ENCODE assay signal across 27 mouse cellular contexts in the genomic region with DNA sequence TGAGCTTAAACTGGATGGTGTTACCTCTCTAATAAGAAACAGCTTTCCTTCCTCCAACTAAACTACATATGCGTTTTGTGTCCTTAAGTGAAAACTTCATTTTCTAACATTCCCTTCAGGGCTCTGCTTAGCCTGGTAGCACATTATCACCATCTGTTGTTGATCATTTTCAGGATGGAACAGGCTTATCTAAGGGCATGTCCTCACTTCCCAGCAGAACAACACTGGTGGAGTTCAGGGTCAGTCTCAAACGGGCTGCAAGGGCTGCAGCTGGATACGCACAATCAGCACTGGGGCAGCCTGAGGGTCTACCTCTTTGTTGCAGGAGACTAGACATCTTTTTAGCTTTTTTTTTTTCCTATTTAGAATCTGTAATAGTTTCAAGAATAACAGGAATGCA. TPM values are rescaled to one million over a fixed set of nuclear protein-coding genes. Genes with fewer than 3 reads are reported as not detected.
DNase-seq lines count a peak whose midpoint lies in the region; ATAC-seq lines count a peak whose summit lies in the region.
"Had no signal": no experiment of that assay in that cellular context is flagged by ENCODE, and none has a peak within 500 bp of the region (broad histone marks: within the 10 kb centered on the region; RNA-seq: fewer than 3 reads in every experiment).

No protein-coding gene starts in this region.

- H3K4me1 ChIP-seq in embryonic facial prominence, embryonic 14.5 days (ENCODE audit: control insufficient read depth, insufficient read depth, low read length) = no peaks in the 10 kb centered on the region
- H3K4me1 ChIP-seq in limb, embryonic 11.5 days (ENCODE audit: control insufficient read depth, insufficient read depth, low read length) = no peaks in the 10 kb centered on the region
- H3K4me1 ChIP-seq: embryonic facial prominence, embryonic 12.5 days; forebrain, embryonic 12.5 days; heart, embryonic 12.5 days; hindbrain, embryonic 15.5 days had no signal

- H3K4me3 ChIP-seq in embryonic facial prominence, embryonic 14.5 days (ENCODE audit: low read depth, low read length) = no peak overlapping the region
- H3K4me3 ChIP-seq in limb, embryonic 11.5 days (ENCODE audit: low read depth, low read length) = no peak overlapping the region
- H3K4me3 ChIP-seq: embryonic facial prominence, embryonic 12.5 days; forebrain, embryonic 12.5 days; gastrocnemius, adult 2 months; heart, embryonic 12.5 days; hindbrain, embryonic 15.5 days had no signal

- H3K27me3 ChIP-seq in embryonic facial prominence, embryonic 14.5 days (replicated peaks; ENCODE audit: control insufficient read depth, insufficient read depth, low read length) = no peaks in the 10 kb centered on the region
- no peaks in the 10 kb centered on the region for H3K27me3 ChIP-seq in limb, embryonic 11.5 days (ENCODE audit: control insufficient read depth, insufficient read depth, low read length)
- H3K27me3 ChIP-seq: embryonic facial prominence, embryonic 12.5 days; forebrain, embryonic 12.5 days; heart, embryonic 12.5 days; hindbrain, embryonic 15.5 days had no signal

- no peak for ATAC-seq in embryonic facial prominence, embryonic 14.5 days (ENCODE audit: low read depth)
- ATAC-seq in limb, embryonic 11.5 days (ENCODE audit: insufficient number of reproducible peaks, low FRiP score, low TSS enrichment, low read depth) = no peak
- ATAC-seq: CD4-positive, CD25-positive, alpha-beta regulatory T cell, adult 4 months; forebrain, embryonic 16.5 days had no signal

- DNase-seq in embryo, embryonic 10 days (ENCODE audit: low spot score) = peak; percentile 66
- DNase-seq in embryo, embryonic 9.5 days (ENCODE audit: extremely low spot score) = no peak
- DNase-seq in embryo, embryonic 10.5 days (ENCODE audit: low spot score) = peak; percentile 65
- peak; percentile 14 for DNase-seq in embryonic facial prominence, embryonic 14.5 days (ENCODE audit: low spot score)
- DNase-seq in limb, embryonic 11.5 days (ENCODE audit: low spot score) = peak; percentile 38
- no peak for DNase-seq in left cerebral cortex, postnatal 14 days (ENCODE audit: low spot score in 2 of 2)
- no peak for DNase-seq in right cerebral cortex, postnatal 10 days (ENCODE audit: low spot score in 2 of 2)
- DNase-seq in layer of hippocampus, postnatal 10 days (ENCODE audit: low spot score in 2 of 2) = no peak
- DNase-seq: adrenal gland, adult 8-10 months; adrenal gland, postnatal 36 days; B cell, adult 2 months; cerebellum, adult 2 months; cerebellum, postnatal 10 days; gastrocnemius, adult 2 months; gastrocnemius, postnatal 25 days had no signal

- 0 out of 2 replicates have a peak, but pooled peaks cover 4% of the 10 kb centered on the region for H3K9me3 ChIP-seq in embryonic facial prominence, embryonic 14.5 days (ENCODE audit: control insufficient read depth, low read length)
- no peaks in the 10 kb centered on the region for H3K9me3 ChIP-seq in limb, embryonic 11.5 days (ENCODE audit: control insufficient read depth, low read length)
- H3K9me3 ChIP-seq: embryonic facial prominence, embryonic 12.5 days; forebrain, embryonic 12.5 days; G1E; heart, embryonic 12.5 days; hindbrain, embryonic 15.5 days had no signal

- 42% methylated on average over 3 of the region's 3 CpGs for WGBS in embryonic facial prominence, embryonic 14.5 days
- WGBS in limb, embryonic 11.5 days = 13% methylated on average over 3 of the region's 3 CpGs

- H3K27ac ChIP-seq in embryonic facial prominence, embryonic 14.5 days (replicated peaks; ENCODE audit: low read depth, low read length) = no peak overlapping the region
- no peak overlapping the region for H3K27ac ChIP-seq in limb, embryonic 11.5 days (replicated peaks; ENCODE audit: low read depth, low read length)
- H3K27ac ChIP-seq: embryonic facial prominence, embryonic 12.5 days; forebrain, embryonic 12.5 days; gastrocnemius, adult 2 months; hindbrain, embryonic 15.5 days had no signal

- intact Hi-C loops in left cerebral cortex, postnatal 14 days (cut with DNase I) = no loop called here

- no peak overlapping the region for H3K9ac ChIP-seq in embryonic facial prominence, embryonic 14.5 days (ENCODE audit: low read depth, low read length)
- H3K9ac ChIP-seq in limb, embryonic 11.5 days (ENCODE audit: low read length) = no peak overlapping the region
- H3K9ac ChIP-seq: embryonic facial prominence, embryonic 12.5 days; forebrain, embryonic 12.5 days; heart, embryonic 12.5 days; hindbrain, embryonic 15.5 days had no signal

- no peaks in the 10 kb centered on the region for H3K36me3 ChIP-seq in embryonic facial prominence, embryonic 14.5 days (ENCODE audit: control insufficient read depth, insufficient read depth, low read length)
- H3K36me3 ChIP-seq in limb, embryonic 11.5 days (ENCODE audit: control insufficient read depth, insufficient read depth, low read length) = no peaks in the 10 kb centered on the region
- H3K36me3 ChIP-seq: embryonic facial prominence, embryonic 12.5 days; forebrain, embryonic 12.5 days; G1E; heart, embryonic 12.5 days; hindbrain, embryonic 15.5 days had no signal

- H3K4me2 ChIP-seq in embryonic facial prominence, embryonic 14.5 days (ENCODE audit: low read depth, low read length) = no peak overlapping the region
- no peak overlapping the region for H3K4me2 ChIP-seq in limb, embryonic 11.5 days (ENCODE audit: low read depth, severe bottlenecking)
- H3K4me2 ChIP-seq: embryonic facial prominence, embryonic 12.5 days; forebrain, embryonic 12.5 days; heart, embryonic 12.5 days; hindbrain, embryonic 15.5 days had no signal

RNA-seq across cellular contexts. Expression of a gene that starts 39.7 kb away (rescaled TPM):
- not detected in 2 replicates for polyA plus RNA-seq in embryonic facial prominence, embryonic 14.5 days (2014; fragmentation: Nextera tagmentation; extraction: Ambion mirVana)
- not detected in 2 replicates for polyA plus RNA-seq in limb, embryonic 11.5 days (2014; fragmentation: Nextera tagmentation; extraction: Ambion mirVana)
- not detected for total RNA-seq in left cerebral cortex, postnatal 14 days (2021)
- total RNA-seq in layer of hippocampus, postnatal 10 days (2021) = not detected
- total RNA-seq: adrenal gland, adult 8-10 months; adrenal gland, postnatal 36 days; G1E; gastrocnemius, adult 2 months; gastrocnemius, postnatal 25 days; granulocyte monocyte progenitor cell, adult 5-6 weeks; heart, adult 8-10 months; heart, postnatal 25 days had no signal
- polyA plus RNA-seq: CD4-positive, CD25-positive, alpha-beta regulatory T cell, adult 4 months; cerebellum, adult 2 months; embryonic facial prominence, embryonic 12.5 days; forebrain, embryonic 12.5 days; forebrain, embryonic 16.5 days; G1E; heart, embryonic 12.5 days; heart, embryonic 16.5 days; hindbrain, embryonic 11.5 days; hindbrain, embryonic 15.5 days had no signal

Comparison
In these comparisons a context has a peak if more than half of its experiments do, and no peak if none do; other contexts are left out.
1. DNase-seq: peak in embryo, embryonic 10 days (single experiment), embryo, embryonic 10.5 days (single experiment), embryonic facial prominence, embryonic 14.5 days (single experiment) and limb, embryonic 11.5 days (single experiment); none in embryo, embryonic 9.5 days (single experiment), left cerebral cortex, postnatal 14 days (0 of 2), right cerebral cortex, postnatal 10 days (0 of 2) and layer of hippocampus, postnatal 10 days (0 of 2).